Mouse (Mus musculus) midbrain, embryonic 15.5 days (tissue): ENCODE measurements around the gene Pex7. TPM values are rescaled to one million over a fixed set of nuclear protein-coding genes. Genes with fewer than 3 reads are reported as not detected.
"Not testable (repeated sequence)": the region's sequence is repeated elsewhere in the genome, so short reads cannot be mapped to it uniquely, and the experiment has no call there.

ENCODE experiments used
- ATAC-seq: fragments of 200-750 bp; cut with Nextera tagmentation; replicated peaks from 2 replicates; pipeline ENCODE4 v1.8.0; 2017; ENCODE audit warnings: moderate TSS enrichment
- H3K27ac ChIP-seq: fragments of 300-500 bp; sonication (generic); 2 replicates; pipeline ENCODE4 v1.5.1; 2015; ENCODE audit warnings: mild to moderate bottlenecking, inconsistent platforms
- H3K27me3 ChIP-seq: fragments of 300-500 bp; sonication (generic); replicated peaks from 2 replicates; pipeline ENCODE4 v1.6.1; 2015; ENCODE audit warnings: inconsistent platforms
- H3K36me3 ChIP-seq: fragments of 300-500 bp; sonication (generic); replicated peaks from 2 replicates; pipeline ENCODE4 v1.6.1; 2015; ENCODE audit warnings: inconsistent platforms
- H3K4me1 ChIP-seq: fragments of 300-500 bp; sonication (generic); 2 replicates; pipeline ENCODE4 v1.6.1; 2015; ENCODE audit warnings: inconsistent platforms
- H3K4me2 ChIP-seq: fragments of 300-500 bp; sonication (generic); 2 replicates; pipeline ENCODE4 v1.6.1; 2015; ENCODE audit warnings: inconsistent platforms, mild to moderate bottlenecking, moderate library complexity
- H3K4me3 ChIP-seq: fragments of 300-500 bp; sonication (generic); 2 replicates; pipeline ENCODE4 v1.5.1; 2015; ENCODE audit warnings: mild to moderate bottlenecking, inconsistent platforms
- H3K9ac ChIP-seq: fragments of 300-500 bp; sonication (generic); 2 replicates; pipeline ENCODE4 v1.6.1; 2015; ENCODE audit warnings: mild to moderate bottlenecking, inconsistent platforms
- H3K9me3 ChIP-seq: fragments of 300-500 bp; sonication (generic); 2 replicates; pipeline ENCODE4 v1.6.1; 2016; ENCODE audit warnings: inconsistent platforms
- WGBS: fragments of 180-500 bp; shearing (Covaris S2); methylation state at CpG from one replicate; pipeline ENCODE4 v1.1.7; 2015; ENCODE audit warnings: mixed read lengths; 5-methylcytosine and 5-hydroxymethylcytosine counted together
- polyA plus RNA-seq: library from polyadenylated mRNA; unstranded; fragments of >200 nt; fragmentation: Nextera tagmentation; extraction: Ambion mirVana; gene quantifications from 2 replicates; pipeline ENCODE4 v1.2.1, GENCODE M21; 2015

Gene Pex7
- polyA plus RNA-seq, 1 experiment from 2014 or later: 27.4 TPM

DNA sequence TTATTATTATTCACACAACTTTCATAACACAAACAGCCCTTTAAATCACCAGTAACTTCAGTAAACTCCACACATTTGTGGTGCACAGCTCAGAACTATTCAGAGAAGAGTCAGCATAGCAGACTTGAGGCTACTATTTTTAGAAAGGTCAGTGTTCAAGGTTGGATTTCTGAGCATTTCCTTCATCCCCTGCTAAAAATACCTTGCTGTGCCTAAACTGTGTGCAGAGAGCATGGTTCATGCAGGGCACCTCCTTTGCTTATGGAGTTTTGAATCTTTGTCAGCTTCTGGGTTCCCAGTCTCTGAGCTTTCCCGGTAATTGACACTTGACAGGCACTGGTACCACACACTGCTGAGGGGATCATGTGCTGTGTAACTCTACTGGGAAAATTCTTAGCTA lies 20.7 kb upstream of the Pex7 start:
- Histone ChIP-seq H3K4me1 (peaks cover 4% of the 10 kb centered on the region), H3K9me3 (no peaks in the 10 kb centered on the region), H3K36me3 (no peaks in the 10 kb centered on the region), H3K27ac (no peak overlapping the region), H3K27me3 (peaks cover 14% of the 10 kb centered on the region), H3K9ac (no peak overlapping the region), H3K4me3 (no peak overlapping the region), H3K4me2 (no peak overlapping the region)
- no peak for ATAC-seq
- WGBS: 85% methylated on average over 1 of the region's 1 CpGs

DNA sequence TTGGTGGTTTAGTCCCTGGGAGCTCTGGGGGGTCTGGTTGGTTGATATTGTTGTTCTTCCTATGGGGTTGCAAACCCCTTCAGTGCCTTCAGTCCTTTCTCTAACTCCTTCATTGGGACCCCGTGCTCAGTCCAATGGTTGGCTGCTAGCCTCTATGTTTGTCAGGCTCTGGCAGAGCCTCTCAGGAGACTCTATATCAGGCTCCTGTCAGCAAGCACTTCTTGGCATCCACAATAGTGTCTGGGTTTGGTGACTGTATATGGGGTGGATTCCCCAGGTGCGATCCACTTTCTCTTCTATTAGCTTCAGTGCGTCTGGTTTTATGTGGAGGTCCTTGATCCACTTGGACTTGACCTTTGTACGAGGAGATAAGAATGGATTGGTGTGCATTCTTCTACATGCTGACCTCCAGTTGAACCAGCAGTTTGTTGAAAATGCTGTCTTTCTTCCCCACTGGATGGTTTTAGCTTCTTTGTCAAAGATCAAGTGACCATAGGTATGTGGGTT lies 19.0 kb upstream of the Pex7 start:
- H3K4me2 ChIP-seq, H3K4me1 ChIP-seq, H3K9me3 ChIP-seq, H3K9ac ChIP-seq, ATAC-seq, H3K4me3 ChIP-seq, H3K27ac ChIP-seq, H3K36me3 ChIP-seq, H3K27me3 ChIP-seq: not testable (repeated sequence)
- 94% methylated on average over 4 of the region's 4 CpGs for WGBS

GRCm38 (mm10) chr10:19924256-19924655 lies 16.8 kb upstream of the Pex7 start:
- Histone ChIP-seq H3K4me1 (no peaks in the 10 kb centered on the region), H3K9ac (no peak overlapping the region), H3K27ac (no peak overlapping the region), H3K9me3 (no peaks in the 10 kb centered on the region), H3K36me3 (no peaks in the 10 kb centered on the region), H3K27me3 (no peaks in the 10 kb centered on the region; the same call in 1 of the 2 replicates), H3K4me2 (no peak overlapping the region), H3K4me3 (no peak overlapping the region)
- no peak for ATAC-seq
- WGBS: 81% methylated on average over 2 of the region's 2 CpGs

- 65% methylated on average over 4 of the region's 4 CpGs for WGBS
- H3K27ac ChIP-seq: no peak overlapping the region
- no peaks in the 10 kb centered on the region; the same call in 1 of the 2 replicates for H3K27me3 ChIP-seq
- H3K9ac ChIP-seq: no peak overlapping the region
- no peak for ATAC-seq
- no peak overlapping the region for H3K4me3 ChIP-seq
- no peaks in the 10 kb centered on the region for H3K4me1 ChIP-seq
- H3K36me3 ChIP-seq: no peaks in the 10 kb centered on the region
- no peak overlapping the region for H3K4me2 ChIP-seq
- no peaks in the 10 kb centered on the region for H3K9me3 ChIP-seq
Measured at GRCm38 (mm10) chr10:19922410-19922809, 14.9 kb upstream of the Pex7 start.

DNA sequence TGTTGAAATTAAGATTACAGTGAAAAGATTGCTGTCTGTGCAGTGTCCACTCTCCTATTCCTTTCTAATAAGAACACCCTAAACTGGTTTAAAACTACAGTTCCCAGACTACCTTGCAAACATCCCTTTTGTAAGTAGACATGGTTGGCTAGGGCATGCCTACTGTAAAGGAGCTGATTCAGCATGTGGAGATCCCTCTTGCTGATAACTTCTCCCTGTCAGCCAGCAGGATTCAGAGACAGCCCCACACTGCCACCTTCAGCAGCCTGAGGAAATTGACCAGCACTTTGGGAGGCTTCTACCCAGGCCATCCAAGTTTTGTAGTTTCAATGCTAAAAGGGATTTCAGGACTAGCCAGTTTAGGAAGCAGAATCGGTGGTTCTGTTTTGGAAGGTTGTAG lies 7.8 kb upstream of the Pex7 start:
- peak; percentile 85 for ATAC-seq
- WGBS: 43% methylated on average over 1 of the region's 1 CpGs
- H3K36me3 ChIP-seq: no peaks in the 10 kb centered on the region

DNA sequence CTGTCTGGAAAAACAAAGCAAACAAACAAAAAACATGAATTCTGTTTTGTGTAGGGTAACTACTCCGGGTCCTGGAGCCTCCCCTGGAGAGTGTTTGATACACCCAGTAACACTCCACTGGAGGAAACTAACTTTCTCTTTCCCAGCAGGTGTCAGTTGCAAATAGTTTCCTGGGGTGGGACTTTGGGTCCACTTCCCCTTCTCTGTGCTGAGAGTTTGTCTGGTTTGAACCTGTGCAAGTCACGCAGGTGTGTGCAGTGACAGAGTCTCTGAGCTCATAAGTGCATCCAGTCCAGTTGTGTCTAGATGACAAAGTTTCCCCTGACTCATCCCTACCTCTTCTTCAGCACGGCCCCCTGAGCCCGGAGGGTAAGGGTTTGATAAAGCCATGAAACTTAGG lies 6.3 kb upstream of the Pex7 start:
- 85% methylated on average over 4 of the region's 4 CpGs for WGBS
- Histone ChIP-seq H3K4me1 (no peaks in the 10 kb centered on the region), H3K27me3 (no peaks in the 10 kb centered on the region; the same call in 1 of the 2 replicates), H3K4me3 (no peak overlapping the region), H3K4me2 (no peak overlapping the region), H3K9me3 (no peaks in the 10 kb centered on the region), H3K36me3 (no peaks in the 10 kb centered on the region), H3K9ac (no peak overlapping the region), H3K27ac (no peak overlapping the region)
- ATAC-seq: no peak

More for the DNA sequence above, 7.8 kb upstream of the Pex7 start:
- no peaks in the 10 kb centered on the region; the same call in 1 of the 2 replicates for H3K27me3 ChIP-seq
- no peak overlapping the region for H3K4me2 ChIP-seq
- H3K9me3 ChIP-seq: no peaks in the 10 kb centered on the region
- no peak overlapping the region for H3K27ac ChIP-seq
- no peak overlapping the region for H3K9ac ChIP-seq
- no peaks in the 10 kb centered on the region for H3K4me1 ChIP-seq
- H3K4me3 ChIP-seq: no peak overlapping the region

- no peak overlapping the region for H3K27ac ChIP-seq
- no peaks in the 10 kb centered on the region for H3K9me3 ChIP-seq
- ATAC-seq: no peak
- no peaks in the 10 kb centered on the region; the same call in 1 of the 2 replicates for H3K27me3 ChIP-seq
- no peaks in the 10 kb centered on the region for H3K36me3 ChIP-seq
- H3K4me3 ChIP-seq: no peak overlapping the region
- 34% methylated on average over 1 of the region's 1 CpGs for WGBS
- H3K4me2 ChIP-seq: no peak overlapping the region
- no peak overlapping the region for H3K9ac ChIP-seq
- no peaks in the 10 kb centered on the region for H3K4me1 ChIP-seq
Measured at GRCm38 (mm10) chr10:19911583-19911982, 4.1 kb upstream of the Pex7 start.

- no peak overlapping the region for H3K27ac ChIP-seq
- no peak overlapping the region for H3K9ac ChIP-seq
- H3K4me1 ChIP-seq: no peaks in the 10 kb centered on the region
- 88% methylated on average over 2 of the region's 2 CpGs for WGBS
- no peak overlapping the region for H3K4me2 ChIP-seq
- no peaks in the 10 kb centered on the region for H3K36me3 ChIP-seq
- no peak overlapping the region for H3K4me3 ChIP-seq
- no peak for ATAC-seq
- H3K9me3 ChIP-seq: no peaks in the 10 kb centered on the region
- no peaks in the 10 kb centered on the region; the same call in 1 of the 2 replicates for H3K27me3 ChIP-seq
Measured at GRCm38 (mm10) chr10:19910516-19910915, 3.0 kb upstream of the Pex7 start.

DNA sequence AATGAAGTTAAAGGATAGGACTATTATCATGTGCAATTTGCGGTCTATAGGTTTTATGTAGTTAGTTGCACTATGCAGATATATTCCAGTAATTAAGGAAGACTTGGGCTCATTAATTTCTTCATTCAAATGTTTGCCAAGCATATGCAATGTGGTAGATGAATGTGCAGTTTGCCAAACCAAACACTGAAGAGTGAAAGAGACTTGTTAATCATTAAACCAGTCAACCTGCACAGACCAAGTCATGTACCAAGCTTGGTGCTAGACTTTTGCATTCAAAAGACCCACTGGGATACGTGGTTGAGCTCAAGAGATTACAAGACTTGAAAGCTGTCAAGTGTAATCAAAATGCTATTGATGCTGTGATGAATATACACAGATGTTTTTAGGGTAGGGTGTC lies 587 bp upstream of the Pex7 start:
- H3K4me3 ChIP-seq: no peak overlapping the region

DNA sequence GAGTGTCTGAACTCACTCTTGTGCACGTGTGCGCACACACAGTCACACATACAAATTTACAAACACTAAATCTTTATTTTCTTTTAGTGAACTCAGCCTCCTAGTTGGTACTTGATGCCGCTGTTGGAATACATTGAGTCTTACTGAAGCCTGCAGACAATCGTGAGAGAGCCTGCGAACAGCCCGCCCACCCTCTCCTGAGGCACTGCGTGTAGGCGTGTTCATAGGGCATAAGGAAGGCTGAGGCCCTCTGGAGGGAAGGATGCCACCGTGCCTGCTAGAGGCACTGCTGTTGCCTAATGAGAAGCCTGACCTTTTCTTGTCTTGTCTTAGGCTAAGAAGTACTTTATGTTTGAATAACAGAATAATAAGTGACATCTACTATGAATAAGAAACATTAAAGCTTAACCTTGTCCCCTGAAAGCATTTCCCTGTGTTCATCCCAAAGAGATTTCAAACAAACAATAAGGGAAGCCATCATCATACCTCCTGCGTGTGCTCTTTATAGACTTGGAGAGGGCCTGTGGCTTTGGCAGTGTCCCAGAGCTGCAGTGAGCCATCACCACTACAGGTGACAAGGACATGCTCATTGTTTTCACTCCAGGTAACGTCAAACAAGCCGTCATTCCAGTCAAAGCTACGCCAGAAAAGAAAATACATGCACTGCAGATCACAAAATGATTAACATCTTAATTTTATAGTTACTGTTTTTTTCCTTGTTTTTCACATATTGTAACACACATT lies 3.2 kb downstream of the Pex7 start:
- WGBS: 84% methylated on average over 13 of the region's 13 CpGs

More for the DNA sequence above, 587 bp upstream of the Pex7 start:
- WGBS: 76% methylated on average over 2 of the region's 2 CpGs
- 0 out of 2 replicates have a peak, but pooled peaks have one; percentile 15 for ATAC-seq
- no peaks in the 10 kb centered on the region; the same call in 1 of the 2 replicates for H3K27me3 ChIP-seq
- no peak overlapping the region for H3K27ac ChIP-seq
- H3K4me2 ChIP-seq: no peak overlapping the region
- H3K9ac ChIP-seq: no peak overlapping the region
- H3K36me3 ChIP-seq: no peaks in the 10 kb centered on the region
- no peaks in the 10 kb centered on the region for H3K9me3 ChIP-seq
- H3K4me1 ChIP-seq: no peaks in the 10 kb centered on the region

DNA sequence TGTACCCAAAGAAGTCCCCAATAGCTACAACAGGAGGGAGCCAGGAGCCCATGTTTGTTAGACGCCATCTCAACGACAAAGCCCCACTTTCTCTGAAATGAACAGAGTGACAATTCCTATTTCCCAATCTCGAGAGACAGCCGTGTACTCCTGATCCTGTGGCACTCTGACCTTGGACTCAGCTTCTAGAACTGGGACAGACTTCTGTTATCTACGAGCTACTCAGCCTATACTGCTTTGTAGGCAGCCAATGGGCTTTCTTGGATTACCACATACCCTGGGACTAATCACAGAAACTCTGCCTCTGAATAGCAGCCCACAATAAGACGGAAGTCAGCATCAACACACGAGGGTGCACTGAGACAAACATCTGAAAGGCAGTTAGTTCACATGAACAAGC lies 5.5 kb downstream of the Pex7 start:
- ATAC-seq: no peak
- no peaks in the 10 kb centered on the region for H3K27me3 ChIP-seq
- H3K9ac ChIP-seq: no peak overlapping the region
- H3K36me3 ChIP-seq: no peaks in the 10 kb centered on the region
- H3K9me3 ChIP-seq: no peaks in the 10 kb centered on the region
- no peak overlapping the region for H3K27ac ChIP-seq
- 79% methylated on average over 7 of the region's 7 CpGs for WGBS
- no peak overlapping the region for H3K4me3 ChIP-seq
- no peak overlapping the region for H3K4me2 ChIP-seq
- H3K4me1 ChIP-seq: no peaks in the 10 kb centered on the region

More for the DNA sequence above, 3.2 kb downstream of the Pex7 start:
- H3K27me3 ChIP-seq: no peaks in the 10 kb centered on the region
- no peaks in the 10 kb centered on the region for H3K9me3 ChIP-seq
- ATAC-seq: no peak
- H3K4me3 ChIP-seq: no peak overlapping the region
- no peak overlapping the region for H3K9ac ChIP-seq
- no peaks in the 10 kb centered on the region for H3K36me3 ChIP-seq
- no peak overlapping the region for H3K27ac ChIP-seq
- H3K4me1 ChIP-seq: no peaks in the 10 kb centered on the region
- H3K4me2 ChIP-seq: no peak overlapping the region

- Histone ChIP-seq H3K4me2 (no peak overlapping the region), H3K9me3 (no peaks in the 10 kb centered on the region), H3K9ac (no peak overlapping the region), H3K27ac (no peak overlapping the region), H3K4me1 (no peaks in the 10 kb centered on the region), H3K4me3 (no peak overlapping the region), H3K36me3 (no peaks in the 10 kb centered on the region), H3K27me3 (no peaks in the 10 kb centered on the region)
- ATAC-seq: no peak
- WGBS: 78% methylated on average over 2 of the region's 2 CpGs
Measured at GRCm38 (mm10) chr10:19900191-19900590, 7.3 kb downstream of the Pex7 start.

- H3K27me3 ChIP-seq: no peaks in the 10 kb centered on the region
- H3K36me3 ChIP-seq: no peaks in the 10 kb centered on the region
- H3K9me3 ChIP-seq: no peaks in the 10 kb centered on the region
- no peak; the same call in 1 of the 2 replicates for ATAC-seq
- 18% methylated on average over 4 of the region's 4 CpGs for WGBS
- H3K27ac ChIP-seq: no peak overlapping the region
- no peak overlapping the region for H3K9ac ChIP-seq
- no peaks in the 10 kb centered on the region for H3K4me1 ChIP-seq
- H3K4me2 ChIP-seq: no peak overlapping the region
- H3K4me3 ChIP-seq: no peak overlapping the region
Measured at GRCm38 (mm10) chr10:19893976-19894375, 13.5 kb downstream of the Pex7 start.
